Mouse (Mus musculus) liver, postnatal 0 days (tissue): Measurements from ENCODE around the gene Magi2.

Experiments used
- CTCF ChIP-seq: sonication (generic); IDR thresholded peaks from 2 replicates; pipeline ENCODE4 v1.5.1; 2016; ENCODE audit warnings: antibody characterized with exemption, low read depth
- EP300 ChIP-seq: IDR thresholded peaks from 2 replicates; pipeline ENCODE4 v1.6.1; 2016; ENCODE audit warnings: antibody characterized with exemption, low read depth, mild to moderate bottlenecking

GRCm38 (mm10) chr5:20358437-20358836, 1131.6 kb downstream of the Magi2 start:
- TF ChIP-seq CTCF (no peak), EP300 (no peak)
